Mouse (Mus musculus) ES-E14 (cell line): ENCODE measurements around the gene Acoxl.

Experiments
- HCFC1 ChIP-seq: IDR thresholded peaks from 2 replicates; pipeline ENCODE4 v1.6.1; 2012; ENCODE audit warnings: low read length, inconsistent platforms, borderline replicate concordance; ENCODE audit not compliant: insufficient read depth
- ZC3H11A ChIP-seq: IDR thresholded peaks from 2 replicates; pipeline ENCODE4 v1.6.1; 2012; ENCODE audit warnings: low read depth, mild to moderate bottlenecking, inconsistent platforms, low read length, borderline replicate concordance

DNA sequence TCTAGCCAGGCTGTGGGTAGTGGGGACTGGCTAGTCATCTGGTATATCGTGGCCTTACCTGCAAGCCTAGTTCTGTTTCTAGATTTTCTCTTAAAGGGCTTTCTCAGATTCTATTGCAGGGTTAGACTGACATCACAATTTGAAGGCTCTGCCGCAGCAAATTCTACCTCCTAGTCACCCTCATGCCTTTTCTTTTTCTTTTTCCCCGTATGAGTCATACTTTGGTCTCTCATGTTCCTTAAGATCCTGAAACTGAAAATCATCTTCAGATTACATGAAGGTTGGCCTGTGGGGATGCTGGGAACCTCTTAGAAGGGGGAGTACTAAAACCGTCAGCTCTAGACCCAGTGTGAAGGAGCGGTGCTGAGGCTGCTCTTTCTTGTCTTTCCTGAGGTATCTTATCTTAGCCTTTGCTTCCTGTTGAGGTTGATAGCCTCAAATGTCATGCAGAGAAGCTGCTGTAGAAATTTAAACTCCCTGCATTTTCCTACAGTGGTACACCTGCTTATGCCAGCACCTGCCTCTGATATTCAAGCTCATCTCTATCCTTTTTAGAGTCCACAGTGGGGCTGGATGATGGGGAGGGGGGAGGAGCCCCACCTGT lies 84.5 kb downstream of the Acoxl start:
- no peak for TF ChIP-seq ZC3H11A
- TF ChIP-seq HCFC1 = no peak
